Mouse (Mus musculus): Measurements from ENCODE around the gene Gm17387. TPM values are rescaled to one million over a fixed set of nuclear protein-coding genes. Genes with fewer than 3 reads are reported as not detected.
"Not testable (repeated sequence)": the region's sequence is repeated elsewhere in the genome, so short reads cannot be mapped to it uniquely, and the experiment has no call there.

The Gm17387 gene
- total RNA-seq, 2 experiments from 2014 or later: not detected

GRCm38 (mm10) chr7:141016707-141017697, 11.9 kb upstream of the Gm17387 start:
- DNase-seq (ENCODE audit: low spot score in 2 of 2): no peak

- not testable (repeated sequence) for DNase-seq (ENCODE audit: low spot score in 2 of 2)
Measured at GRCm38 (mm10) chr7:141017824-141018223, 11.1 kb upstream of the Gm17387 start, which contains the start of gene Ifitm6. Ifitm6 (minus strand) TSS chr7:141017924.

- DNase-seq (ENCODE audit: low spot score in 2 of 2): no peak
Measured at GRCm38 (mm10) chr7:141019028-141019427, 9.9 kb upstream of the Gm17387 start.

GRCm38 (mm10) chr7:141021489-141022449, 7.2 kb upstream of the Gm17387 start:
- no peak for DNase-seq (ENCODE audit: low spot score in 2 of 2)

GRCm38 (mm10) chr7:141024865-141025838, 3.8 kb upstream of the Gm17387 start:
- DNase-seq (ENCODE audit: low spot score in 2 of 2): no peak

GRCm38 (mm10) chr7:141026097-141026739, 2.7 kb upstream of the Gm17387 start:
- DNase-seq (ENCODE audit: low spot score in 2 of 2): no peak

- no peak for DNase-seq (ENCODE audit: low spot score in 2 of 2)
Measured at GRCm38 (mm10) chr7:141026740-141027098, 2.2 kb upstream of the Gm17387 start.

- DNase-seq (ENCODE audit: low spot score in 2 of 2): no peak
Measured at GRCm38 (mm10) chr7:141030390-141030789, 1.5 kb downstream of the Gm17387 start.

- DNase-seq (ENCODE audit: low spot score in 2 of 2): no peak
Measured at GRCm38 (mm10) chr7:141032458-141033167, 3.7 kb downstream of the Gm17387 start.

- not testable (repeated sequence) for DNase-seq (ENCODE audit: low spot score in 2 of 2)
Measured at GRCm38 (mm10) chr7:141036624-141037023, 7.7 kb downstream of the Gm17387 start.

GRCm38 (mm10) chr7:141038090-141039032, 9.4 kb downstream of the Gm17387 start:
- no peak for DNase-seq (ENCODE audit: low spot score in 2 of 2)

GRCm38 (mm10) chr7:141039386-141040107, 10.6 kb downstream of the Gm17387 start:
- no peak for DNase-seq (ENCODE audit: low spot score in 2 of 2)

- DNase-seq (ENCODE audit: low spot score in 2 of 2): no peak
Measured at GRCm38 (mm10) chr7:141040867-141041606, 12.1 kb downstream of the Gm17387 start.

GRCm38 (mm10) chr7:141041661-141042060, 12.7 kb downstream of the Gm17387 start:
- DNase-seq (ENCODE audit: low spot score in 2 of 2): peak in 1 of 2 experiments; percentile 36

GRCm38 (mm10) chr7:141042539-141042938, 13.6 kb downstream of the Gm17387 start:
- DNase-seq (ENCODE audit: low spot score in 2 of 2): no peak

GRCm38 (mm10) chr7:141046931-141047580, 18.1 kb downstream of the Gm17387 start:
- no peak for DNase-seq (ENCODE audit: low spot score in 2 of 2)
